Mouse (Mus musculus) E14TG2a.4 (cell line): Measurements from ENCODE around the gene Mgmt.

ENCODE experiments used
- H3K27me3 ChIP-seq: 2 replicates; pipeline ENCODE4 v1.6.1; 2014; ENCODE audit warnings: low read length, control low read depth; ENCODE audit not compliant: insufficient read depth
- H3K36me3 ChIP-seq: 2 replicates; pipeline ENCODE4 v1.6.1; 2014; ENCODE audit warnings: low read length, control low read depth; ENCODE audit not compliant: insufficient read depth
- H3K4me1 ChIP-seq: replicated peaks from 2 replicates; pipeline ENCODE4 v1.6.1; 2014; ENCODE audit warnings: low read depth, low read length, control low read depth
- H3K4me3 ChIP-seq: replicated peaks from 2 replicates; pipeline ENCODE4 v1.5.1; 2014; ENCODE audit warnings: mild to moderate bottlenecking, low read length
- H3K9me3 ChIP-seq: 2 replicates; pipeline ENCODE4 v1.6.1; 2014; ENCODE audit warnings: low read length, control low read depth
- CTCF ChIP-seq: conservative IDR thresholded peaks from 2 replicates; pipeline ENCODE4 v1.5.1; 2014; ENCODE audit warnings: low read length
- NANOG ChIP-seq: IDR thresholded peaks from 2 replicates; pipeline ENCODE4 v1.6.1; 2014; ENCODE audit warnings: borderline replicate concordance, low read length, mixed read lengths
- POU5F1 ChIP-seq: IDR thresholded peaks from 2 replicates; pipeline ENCODE4 v1.6.1; 2014; ENCODE audit warnings: low read length, borderline replicate concordance

Mgmt gene

GRCm38 (mm10) chr7:136851946-136852345 is 42.5 kb upstream of the Mgmt start:
- TF ChIP-seq NANOG = no peak
- TF ChIP-seq CTCF = no peak
- TF ChIP-seq POU5F1 = no peak
- Histone ChIP-seq H3K4me1 (peaks cover under 1% of the 10 kb centered on the region; the same call in 1 of the 2 replicates), H3K36me3 (no peaks in the 10 kb centered on the region), H3K4me3 (no peak overlapping the region), H3K9me3 (no peaks in the 10 kb centered on the region), H3K27me3 (peaks cover 44% of the 10 kb centered on the region)

- Histone ChIP-seq H3K4me1 (no peaks in the 10 kb centered on the region), H3K36me3 (no peaks in the 10 kb centered on the region), H3K27me3 (peaks cover 38% of the 10 kb centered on the region), H3K9me3 (no peaks in the 10 kb centered on the region), H3K4me3 (no peak overlapping the region)
- TF ChIP-seq POU5F1 (no peak), CTCF (no peak), NANOG (no peak)
Observed at GRCm38 (mm10) chr7:136852721-136853120, 41.7 kb upstream of the Mgmt start.

GRCm38 (mm10) chr7:136864677-136865463 is 29.5 kb upstream of the Mgmt start:
- Histone ChIP-seq H3K36me3 (no peaks in the 10 kb centered on the region), H3K27me3 (peaks cover 12% of the 10 kb centered on the region), H3K4me3 (no peak overlapping the region), H3K4me1 (peaks cover 23% of the 10 kb centered on the region), H3K9me3 (peaks cover 12% of the 10 kb centered on the region)
- TF ChIP-seq POU5F1 = no peak
- no peak for TF ChIP-seq CTCF
- no peak for TF ChIP-seq NANOG

GRCm38 (mm10) chr7:136865876-136866275 is 28.5 kb upstream of the Mgmt start:
- H3K9me3 ChIP-seq = peaks cover 11% of the 10 kb centered on the region
- no peak for TF ChIP-seq NANOG
- TF ChIP-seq POU5F1 = no peak
- no peak for TF ChIP-seq CTCF
- H3K36me3 ChIP-seq = no peaks in the 10 kb centered on the region
- peaks cover 27% of the 10 kb centered on the region for H3K4me1 ChIP-seq
- H3K27me3 ChIP-seq = peaks cover 17% of the 10 kb centered on the region
- H3K4me3 ChIP-seq = no peak overlapping the region

GRCm38 (mm10) chr7:136866535-136866934 is 27.9 kb upstream of the Mgmt start:
- Histone ChIP-seq H3K27me3 (peaks cover 22% of the 10 kb centered on the region), H3K9me3 (peaks cover 4% of the 10 kb centered on the region), H3K4me3 (no peak overlapping the region), H3K4me1 (peaks cover 32% of the 10 kb centered on the region), H3K36me3 (no peaks in the 10 kb centered on the region)
- TF ChIP-seq POU5F1 (no peak), CTCF (no peak), NANOG (no peak)

GRCm38 (mm10) chr7:136871535-136871934 is 22.9 kb upstream of the Mgmt start:
- H3K4me1 ChIP-seq = peaks cover 32% of the 10 kb centered on the region
- peaks cover 17% of the 10 kb centered on the region for H3K27me3 ChIP-seq
- TF ChIP-seq POU5F1 = no peak
- TF ChIP-seq CTCF = no peak
- TF ChIP-seq NANOG = no peak
- H3K9me3 ChIP-seq = no peaks in the 10 kb centered on the region
- H3K36me3 ChIP-seq = no peaks in the 10 kb centered on the region
- H3K4me3 ChIP-seq = no peak overlapping the region

GRCm38 (mm10) chr7:136872059-136872458 is 22.4 kb upstream of the Mgmt start:
- peak; percentile 95 for TF ChIP-seq NANOG
- no peak for TF ChIP-seq CTCF
- Histone ChIP-seq H3K4me3 (no peak overlapping the region), H3K36me3 (no peaks in the 10 kb centered on the region)

GRCm38 (mm10) chr7:136874396-136874795 is 20.0 kb upstream of the Mgmt start:
- TF ChIP-seq NANOG (no peak), CTCF (no peak), POU5F1 (no peak)
- Histone ChIP-seq H3K4me3 (no peak overlapping the region), H3K9me3 (no peaks in the 10 kb centered on the region), H3K36me3 (no peaks in the 10 kb centered on the region), H3K27me3 (peaks cover 23% of the 10 kb centered on the region), H3K4me1 (peaks cover 32% of the 10 kb centered on the region)

More at GRCm38 (mm10) chr7:136872059-136872458, 22.4 kb upstream of the Mgmt start:
- H3K27me3 ChIP-seq = peaks cover 14% of the 10 kb centered on the region
- no peaks in the 10 kb centered on the region for H3K9me3 ChIP-seq
- peaks cover 32% of the 10 kb centered on the region for H3K4me1 ChIP-seq
